Mouse (Mus musculus) C2C12 (cell line): ENCODE results near the gene Nsf. TPM values are rescaled to one million over a fixed set of nuclear protein-coding genes. Genes with fewer than 3 reads are reported as not detected.

Source experiments
- H3K27me3 ChIP-seq: one replicate; pipeline ENCODE4 v1.6.1; 2011; ENCODE audit not compliant: control insufficient read depth, insufficient read depth, insufficient read length
- H3K36me3 ChIP-seq: one replicate; pipeline ENCODE4 v1.6.1; 2011; ENCODE audit not compliant: control insufficient read depth, insufficient read depth
- H3K4me3 ChIP-seq: one replicate; pipeline ENCODE4 v1.5.1; 2011; ENCODE audit warnings: mild to moderate bottlenecking, control low read depth; ENCODE audit not compliant: poor library complexity, insufficient read depth, severe bottlenecking
- H3K79me2 ChIP-seq: one replicate; pipeline ENCODE4 v1.6.1; 2011; ENCODE audit not compliant: control insufficient read depth, insufficient read depth
- H3K79me3 ChIP-seq: one replicate; pipeline ENCODE4 v1.6.1; 2011; ENCODE audit warnings: low read depth, control low read depth
- H3ac ChIP-seq: one replicate; pipeline ENCODE3; 2011; ENCODE audit warnings: low read depth; ENCODE audit not compliant: control insufficient read depth, insufficient read length
- CEBPB ChIP-seq: IDR thresholded peaks from one replicate; pipeline ENCODE4 v1.6.1; 2011; ENCODE audit warnings: low read depth, mild to moderate bottlenecking, control low read depth, moderate library complexity
- CTCF ChIP-seq: IDR thresholded peaks from one replicate; pipeline ENCODE4 v1.5.1; 2011; ENCODE audit not compliant: control insufficient read depth, insufficient read depth, insufficient read length
- FOSL1 ChIP-seq: IDR thresholded peaks from one replicate; pipeline ENCODE4 v1.8.0; 2011; ENCODE audit warnings: mild to moderate bottlenecking, low read length; ENCODE audit not compliant: poor library complexity, insufficient read depth, severe bottlenecking
- MAX ChIP-seq: IDR thresholded peaks from one replicate; pipeline ENCODE4 v1.6.1; 2011; ENCODE audit warnings: mild to moderate bottlenecking, control low read depth
- MYOD1 ChIP-seq: IDR thresholded peaks from one replicate; pipeline ENCODE4 v1.6.1; 2011; ENCODE audit warnings: low read depth; ENCODE audit not compliant: control insufficient read depth, insufficient read length
- MYOG ChIP-seq: IDR thresholded peaks from one replicate; pipeline ENCODE4 v1.6.1; 2011; ENCODE audit not compliant: control insufficient read depth, insufficient read length; ENCODE audit errors: extremely low read depth
- USF1 ChIP-seq: IDR thresholded peaks from one replicate; pipeline ENCODE4 v1.6.1; 2011; ENCODE audit warnings: low read depth, mild to moderate bottlenecking, control low read depth, moderate library complexity
- long read RNA-seq, 2 experiments: library from polyadenylated mRNA; unstranded; transcript quantifications; one replicate each; pipeline ENCODE4 v2.0.0; 2019 to 2020
- polyA plus RNA-seq: library from polyadenylated mRNA; unstranded; fragments of >200 nt; fragmentation: generic; extraction: Trizol; gene quantifications from one replicate; pipeline ENCODE4 v1.2.1, GENCODE M21; 2012; ENCODE audit warnings: missing spikeins

Nsf gene
- 25.1 TPM for polyA plus RNA-seq
- long read RNA-seq, experiment 1, transcript Nsf-202 (21 exons, 3,766 nt), result major isoform, 8 of 14 reads
- long read RNA-seq, experiment 1, partial matches to known transcripts, result 1 of 14 reads
- long read RNA-seq, experiment 1, other reads (novel, unspliced or antisense), result 5 of 14 reads
- long read RNA-seq, experiment 2, transcript Nsf-202 (21 exons, 3,766 nt), result major isoform, 147 of 171 reads
- long read RNA-seq, experiment 2, partial matches to known transcripts, result 9 of 171 reads
- long read RNA-seq, experiment 2, other reads (novel, unspliced or antisense), result 15 of 171 reads

DNA sequence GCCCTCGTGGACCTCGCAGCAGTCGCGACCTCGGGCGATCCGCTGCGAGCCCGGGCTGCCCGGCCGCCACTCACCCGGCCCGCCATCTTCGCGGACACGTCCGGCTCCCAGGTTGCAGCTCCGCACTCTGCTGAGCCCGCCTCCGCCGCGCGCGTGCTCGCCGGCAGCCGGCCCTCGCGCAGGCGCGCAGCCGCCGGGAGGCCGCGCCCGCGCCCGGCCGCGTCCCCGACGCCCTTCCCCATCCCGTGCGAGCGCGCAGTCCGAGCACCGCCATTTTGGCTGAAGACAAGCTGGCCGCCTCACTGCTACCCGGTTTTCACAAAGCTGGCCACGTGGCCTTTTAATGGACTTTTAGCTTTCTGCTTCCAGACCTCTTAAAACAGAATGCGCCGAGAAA is at the start of gene Nsf:
Nsf (minus strand) TSS at position 161 of the 397 bp plus-strand sequence.
- H3K79me2 ChIP-seq, result peaks cover 45% of the 10 kb centered on the region
- peaks cover 9% of the 10 kb centered on the region for H3K79me3 ChIP-seq
- H3K27me3 ChIP-seq, result no peaks in the 10 kb centered on the region
- TF ChIP-seq FOSL1 (no peak), MYOD1 (no peak), CEBPB (no peak), USF1 (no peak), MAX (peak; percentile 75), CTCF (no peak), MYOG (no peak)
- peak within 1 kb of the TSS; percentile 78 for H3ac ChIP-seq
- H3K36me3 ChIP-seq, result no peaks in the 10 kb centered on the region
- peak within 1 kb of the TSS; percentile 79 for H3K4me3 ChIP-seq

DNA sequence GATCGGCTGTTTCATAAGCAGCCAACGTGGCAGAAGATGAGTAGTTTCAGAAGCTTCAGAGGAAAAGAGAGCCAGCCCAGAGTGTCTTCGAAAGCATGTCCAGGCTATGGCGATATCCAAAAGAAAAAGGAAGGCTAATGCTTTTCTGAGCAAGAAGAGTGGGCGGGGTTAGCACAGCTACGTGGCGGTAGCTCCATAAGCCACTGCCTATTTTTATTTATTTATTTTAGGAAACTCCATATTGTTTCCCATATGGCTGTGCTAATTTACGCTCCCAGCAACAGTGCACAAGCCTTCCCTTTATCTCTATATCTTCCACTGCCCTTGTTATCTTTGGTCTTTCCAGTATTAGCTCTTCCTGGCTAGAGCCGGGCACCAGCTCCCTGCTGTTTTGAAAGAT is 49.5 kb upstream of the Nsf start:
- TF ChIP-seq CTCF (no peak), MAX (no peak), FOSL1 (no peak), MYOD1 (no peak), MYOG (no peak), USF1 (no peak), CEBPB (no peak)
- no peak overlapping the region for H3K4me3 ChIP-seq
- no peaks in the 10 kb centered on the region for H3K79me2 ChIP-seq
- H3ac ChIP-seq, result no peak overlapping the region
- no peaks in the 10 kb centered on the region for H3K79me3 ChIP-seq
- H3K27me3 ChIP-seq, result no peaks in the 10 kb centered on the region
- H3K36me3 ChIP-seq, result no peaks in the 10 kb centered on the region

DNA sequence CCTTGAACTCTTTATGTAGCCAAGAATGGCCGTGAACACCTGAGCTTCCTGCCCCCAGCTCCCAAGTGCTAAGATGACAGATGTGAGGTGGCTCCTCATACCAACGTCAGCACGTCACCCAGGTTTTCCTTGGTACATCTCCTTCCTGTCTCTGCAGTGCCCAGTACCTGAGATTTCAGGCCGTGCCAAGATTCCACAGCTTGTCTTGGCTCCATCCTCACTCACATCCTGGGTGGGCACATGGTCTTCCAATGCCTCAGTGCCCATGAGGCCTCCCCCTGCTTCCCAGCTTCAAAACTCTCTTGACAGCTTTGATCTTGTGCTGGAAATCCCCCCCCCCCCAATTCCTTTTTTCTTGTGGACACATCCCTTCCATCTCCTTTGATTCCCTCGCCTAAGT is 48.3 kb upstream of the Nsf start:
- TF ChIP-seq CTCF, result no peak
- no peak for TF ChIP-seq CEBPB
- no peak for TF ChIP-seq USF1
- TF ChIP-seq MYOG, result no peak
- TF ChIP-seq MYOD1, result no peak
- TF ChIP-seq MAX, result no peak
- Histone ChIP-seq H3ac (no peak overlapping the region), H3K27me3 (no peaks in the 10 kb centered on the region), H3K79me2 (no peaks in the 10 kb centered on the region), H3K36me3 (no peaks in the 10 kb centered on the region), H3K4me3 (no peak overlapping the region), H3K79me3 (no peaks in the 10 kb centered on the region)

DNA sequence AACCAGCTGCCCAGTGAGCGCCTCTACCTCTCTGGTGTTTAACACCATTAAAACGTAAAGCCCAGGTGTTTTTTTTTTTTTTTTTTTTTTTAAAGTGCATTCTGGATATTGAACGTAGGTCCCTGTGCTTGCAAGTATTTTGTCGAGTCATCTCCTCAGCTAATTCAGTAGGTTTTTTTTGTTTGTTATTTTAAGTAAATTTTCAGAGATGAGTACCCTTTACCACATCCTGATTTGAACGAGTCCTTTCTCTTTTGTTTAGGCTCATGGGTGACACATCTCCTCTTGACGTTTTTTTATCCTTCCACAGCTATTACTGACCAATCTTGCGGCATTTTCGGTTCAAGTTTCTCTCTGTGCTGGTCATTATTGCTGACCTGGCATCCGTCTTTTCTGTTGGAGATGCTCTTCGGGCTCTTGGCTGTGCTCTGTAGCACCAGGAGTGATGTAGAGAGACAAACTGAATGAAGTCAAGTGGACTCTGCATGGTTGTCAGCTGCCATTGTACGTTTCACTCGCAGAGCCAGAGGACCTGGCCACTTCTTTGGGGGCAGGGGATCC is 47.6 kb upstream of the Nsf start:
- TF ChIP-seq MYOG (no peak), FOSL1 (no peak), CEBPB (no peak), MYOD1 (no peak), USF1 (no peak), CTCF (no peak), MAX (no peak)
- H3K4me3 ChIP-seq, result no peak overlapping the region
- no peaks in the 10 kb centered on the region for H3K79me2 ChIP-seq
- H3K27me3 ChIP-seq, result no peaks in the 10 kb centered on the region
- H3K79me3 ChIP-seq, result no peaks in the 10 kb centered on the region
- no peak overlapping the region for H3ac ChIP-seq
- no peaks in the 10 kb centered on the region for H3K36me3 ChIP-seq

DNA sequence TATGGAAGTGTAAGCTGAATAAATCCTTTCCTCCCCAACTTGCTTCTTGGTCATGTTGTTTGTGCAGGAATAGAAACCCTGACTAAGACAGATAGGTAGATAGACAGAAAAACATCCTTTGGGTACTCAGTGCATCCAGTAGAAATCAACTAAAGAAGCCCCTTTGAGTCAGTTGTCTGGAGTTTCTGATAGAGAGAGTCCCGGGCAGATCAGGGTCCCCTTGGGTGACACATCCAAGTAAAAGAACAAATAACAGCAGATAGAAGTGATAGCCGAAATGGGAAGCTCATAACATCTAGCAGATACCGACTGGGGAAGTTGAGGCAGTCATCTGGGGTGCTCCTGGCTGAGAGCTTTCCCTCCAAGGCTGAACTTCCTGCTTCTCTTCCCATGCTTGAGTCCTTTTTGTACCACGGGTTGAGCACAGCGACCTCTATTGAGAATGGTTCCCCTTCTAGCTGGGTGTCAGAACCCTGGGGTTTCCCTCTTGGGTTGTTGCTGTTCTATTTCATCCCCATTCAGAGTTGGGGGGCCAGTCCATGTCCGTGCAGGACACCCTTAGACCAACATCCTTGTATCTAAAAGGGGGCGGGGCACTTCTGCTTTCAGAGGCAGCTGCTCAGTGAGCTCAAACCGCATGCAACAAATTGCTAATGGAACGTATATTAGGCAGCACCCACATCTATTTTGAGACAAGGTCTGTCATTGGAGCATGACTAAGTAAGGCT is 47.0 kb upstream of the Nsf start:
- TF ChIP-seq CTCF, result no peak
- TF ChIP-seq MYOD1, result peak; percentile 81
- TF ChIP-seq CEBPB, result no peak
- no peak for TF ChIP-seq FOSL1
- TF ChIP-seq MAX, result no peak
- TF ChIP-seq USF1, result no peak
- TF ChIP-seq MYOG, result no peak
- H3K79me3 ChIP-seq, result no peaks in the 10 kb centered on the region
- no peak overlapping the region for H3ac ChIP-seq
- H3K27me3 ChIP-seq, result no peaks in the 10 kb centered on the region
- H3K4me3 ChIP-seq, result no peak overlapping the region
- no peaks in the 10 kb centered on the region for H3K79me2 ChIP-seq
- no peaks in the 10 kb centered on the region for H3K36me3 ChIP-seq

DNA sequence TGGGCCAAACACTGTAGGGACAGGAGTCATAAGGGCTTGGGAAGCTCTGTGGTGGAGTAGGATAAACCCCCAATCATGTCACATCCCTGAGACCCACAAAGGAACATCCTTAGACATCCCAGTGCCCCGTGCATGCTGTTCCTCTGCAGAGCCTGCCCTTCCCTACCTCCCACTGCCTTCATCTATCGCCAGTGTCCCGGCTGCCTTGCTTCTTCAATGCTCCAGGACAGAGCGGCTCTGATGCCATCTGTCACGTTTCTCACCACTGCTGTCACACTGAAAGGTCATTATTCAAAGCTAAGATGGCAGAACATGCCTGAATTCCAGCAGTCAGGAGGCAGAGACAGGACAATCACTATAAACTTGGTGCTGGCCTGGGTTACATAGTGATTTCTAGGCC is 44.9 kb upstream of the Nsf start:
- no peaks in the 10 kb centered on the region for H3K79me3 ChIP-seq
- H3K27me3 ChIP-seq, result no peaks in the 10 kb centered on the region
- TF ChIP-seq FOSL1, result no peak
- no peak overlapping the region for H3K4me3 ChIP-seq
- no peaks in the 10 kb centered on the region for H3K79me2 ChIP-seq
- H3ac ChIP-seq, result no peak overlapping the region
- no peaks in the 10 kb centered on the region for H3K36me3 ChIP-seq
